Mouse (Mus musculus) liver, adult 2 months (tissue): Measurements from ENCODE around the gene Slc4a11.

ENCODE experiments used
- CTCF ChIP-seq: fragments of 200-500 bp; IDR thresholded peaks from 2 replicates; pipeline ENCODE4 v1.5.1; 2011; ENCODE audit warnings: low read depth, low read length, control low read depth
- POLR2A ChIP-seq: fragments of 200-500 bp; IDR thresholded peaks from 2 replicates; pipeline ENCODE4 v1.6.1; 2011; ENCODE audit warnings: low read length, control low read depth; ENCODE audit not compliant: insufficient read depth; ENCODE audit errors: extremely low read depth

GRCm38 (mm10) chr2:130664102-130664701 lies 33.1 kb downstream of the Slc4a11 start, which contains the start of gene Ddrgk1:
- TF ChIP-seq POLR2A (peak; percentile 79; the same call in 1 of the 2 replicates), CTCF (peak; percentile 23; the same call in 1 of the 2 replicates)
